ENCODE assay signal across 9 mouse cellular contexts in the genomic region with DNA sequence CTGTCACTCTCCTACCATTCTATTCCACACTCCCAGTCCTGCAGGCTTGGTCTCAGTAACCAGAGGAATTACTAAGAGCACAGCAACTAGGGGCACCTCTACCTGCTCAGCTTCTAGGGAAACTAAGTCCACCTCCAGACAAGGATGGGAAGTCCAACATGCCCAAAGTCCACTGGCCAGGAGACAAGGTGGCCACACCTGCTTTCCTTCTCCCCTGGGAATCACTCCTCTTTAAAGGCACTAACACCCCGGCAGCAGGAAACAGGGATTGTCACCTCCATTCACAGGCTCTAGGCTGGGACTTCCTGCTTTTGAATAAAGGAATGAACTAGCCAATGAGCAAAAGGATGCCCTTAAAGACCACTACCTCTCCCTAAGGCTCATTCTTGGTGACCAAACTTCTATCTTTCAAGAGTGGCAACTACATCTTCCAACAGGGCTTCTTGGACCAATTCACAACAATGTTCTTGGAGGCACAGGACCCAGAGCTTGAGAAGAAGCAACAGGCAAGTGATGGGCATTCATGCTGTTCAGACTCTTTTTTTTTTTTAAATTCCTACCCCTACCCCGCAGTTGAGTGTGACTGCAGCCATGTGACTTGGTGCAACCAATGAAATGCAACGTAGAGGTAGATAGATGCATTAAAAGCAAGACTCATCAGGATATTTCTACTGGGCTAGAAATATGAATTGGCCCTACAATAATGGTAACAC. TPM values are rescaled to one million over a fixed set of nuclear protein-coding genes. Genes with fewer than 3 reads are reported as not detected.
DNase-seq lines count a peak whose midpoint lies in the region; ATAC-seq and TF ChIP-seq lines count a peak whose summit lies in the region.
"Had no signal": no experiment of that assay in that cellular context is flagged by ENCODE, and none has a peak within 500 bp of the region (broad histone marks: within the 10 kb centered on the region; RNA-seq: fewer than 3 reads in every experiment).

No protein-coding gene starts in this region.

- peaks cover 54% of the 10 kb centered on the region for H3K4me1 ChIP-seq in hindbrain, embryonic 15.5 days (replicated peaks)
- H3K4me1 ChIP-seq in hindbrain, postnatal 0 days (ENCODE audit: insufficient read depth, low read length) = peaks cover 18% of the 10 kb centered on the region
- peaks cover 71% of the 10 kb centered on the region for H3K4me1 ChIP-seq in neural tube, embryonic 13.5 days (replicated peaks)
- peaks cover 21% of the 10 kb centered on the region for H3K4me1 ChIP-seq in neural tube, embryonic 14.5 days (ENCODE audit: control insufficient read depth, insufficient read depth, low read length)

- TF ChIP-seq CTCF in hindbrain, postnatal 0 days (IDR thresholded peaks at IDR 0.05; ENCODE audit: low read depth) = no peak

- no peaks in the 10 kb centered on the region for H3K9me3 ChIP-seq in hindbrain, embryonic 15.5 days
- no peaks in the 10 kb centered on the region for H3K9me3 ChIP-seq in hindbrain, postnatal 0 days (ENCODE audit: low read length)
- no peaks in the 10 kb centered on the region for H3K9me3 ChIP-seq in neural tube, embryonic 13.5 days
- no peaks in the 10 kb centered on the region for H3K9me3 ChIP-seq in neural tube, embryonic 14.5 days (ENCODE audit: control insufficient read depth, low read length)

- H3K9ac ChIP-seq in hindbrain, embryonic 15.5 days = no peak overlapping the region
- H3K9ac ChIP-seq in hindbrain, postnatal 0 days (replicated peaks; ENCODE audit: low read length) = no peak overlapping the region
- H3K9ac ChIP-seq in neural tube, embryonic 13.5 days = no peak overlapping the region
- H3K9ac ChIP-seq in neural tube, embryonic 14.5 days (replicated peaks; ENCODE audit: low read depth, low read length) = no peak overlapping the region

- 80% methylated on average over 3 of the region's 3 CpGs for WGBS in hindbrain, embryonic 15.5 days
- WGBS in hindbrain, postnatal 0 days = 68% methylated on average over 3 of the region's 3 CpGs
- WGBS in neural tube, embryonic 13.5 days = 69% methylated on average over 3 of the region's 3 CpGs
- WGBS in neural tube, embryonic 14.5 days = 71% methylated on average over 3 of the region's 3 CpGs

- no peak for ATAC-seq in hindbrain, embryonic 15.5 days (ENCODE audit: low FRiP score, low read depth)
- ATAC-seq in hindbrain, postnatal 0 days = no peak
- no peak for ATAC-seq in neural tube, embryonic 13.5 days (ENCODE audit: low read depth)
- ATAC-seq in neural tube, embryonic 14.5 days (ENCODE audit: low read depth) = no peak

- peak overlapping the region; percentile 81; the same call in 1 of the 2 replicates for H3K4me2 ChIP-seq in hindbrain, embryonic 15.5 days
- H3K4me2 ChIP-seq in hindbrain, postnatal 0 days (ENCODE audit: low read depth, low read length) = no peak overlapping the region
- H3K4me2 ChIP-seq in neural tube, embryonic 13.5 days = peak overlapping the region; percentile 81
- H3K4me2 ChIP-seq in neural tube, embryonic 14.5 days (ENCODE audit: low read depth, low read length) = peak overlapping the region; percentile 23; the same call in 1 of the 2 replicates

- no peak for DNase-seq in hindbrain, postnatal 0 days (ENCODE audit: low spot score)
- no peak for DNase-seq in neural tube, embryonic 10.5 days (ENCODE audit: extremely low spot score, low spot score)
- DNase-seq in induced T-regulatory cell, adult 2 months (ENCODE audit: low read depth) = peak; percentile 57
- no peak for DNase-seq in natural killer cell, adult 2 months (ENCODE audit: low spot score in 2 of 2)
- DNase-seq: embryo, embryonic 11 days had no signal

- H3K27ac ChIP-seq in hindbrain, embryonic 15.5 days (replicated peaks) = no peak overlapping the region
- no peak overlapping the region for H3K27ac ChIP-seq in hindbrain, postnatal 0 days
- no peak overlapping the region for H3K27ac ChIP-seq in neural tube, embryonic 13.5 days (replicated peaks)
- no peak overlapping the region for H3K27ac ChIP-seq in neural tube, embryonic 14.5 days (ENCODE audit: low read depth, low read length)

- H3K27me3 ChIP-seq in hindbrain, embryonic 15.5 days = no peaks in the 10 kb centered on the region
- no peaks in the 10 kb centered on the region for H3K27me3 ChIP-seq in hindbrain, postnatal 0 days (ENCODE audit: insufficient read depth, low read length)
- no peaks in the 10 kb centered on the region for H3K27me3 ChIP-seq in neural tube, embryonic 13.5 days
- H3K27me3 ChIP-seq in neural tube, embryonic 14.5 days (ENCODE audit: control insufficient read depth, insufficient read depth, low read length) = no peaks in the 10 kb centered on the region

- H3K36me3 ChIP-seq in hindbrain, embryonic 15.5 days = no peaks in the 10 kb centered on the region
- no peaks in the 10 kb centered on the region for H3K36me3 ChIP-seq in hindbrain, postnatal 0 days (ENCODE audit: insufficient read depth, low read length)
- no peaks in the 10 kb centered on the region for H3K36me3 ChIP-seq in neural tube, embryonic 13.5 days
- no peaks in the 10 kb centered on the region for H3K36me3 ChIP-seq in neural tube, embryonic 14.5 days (ENCODE audit: control insufficient read depth, insufficient read depth, low read length)

- no peak overlapping the region for H3K4me3 ChIP-seq in hindbrain, embryonic 15.5 days
- H3K4me3 ChIP-seq in hindbrain, postnatal 0 days (ENCODE audit: low read length) = no peak overlapping the region
- no peak overlapping the region for H3K4me3 ChIP-seq in neural tube, embryonic 13.5 days
- H3K4me3 ChIP-seq in neural tube, embryonic 14.5 days (ENCODE audit: low read depth, low read length) = no peak overlapping the region
- H3K4me3 ChIP-seq: layer of hippocampus, adult 2 months had no signal

RNA-seq across cellular contexts. Expression of a gene that starts 3.0 kb away (rescaled TPM):
- 61.1 and 61.7 TPM in 2 replicates for polyA plus RNA-seq in hindbrain, embryonic 15.5 days (2015; fragmentation: Nextera tagmentation; extraction: Ambion mirVana)
- 38.2 and 39.2 TPM in 2 replicates for total RNA-seq in hindbrain, postnatal 0 days (2014; rRNA removed)
- 30.4 and 35.2 TPM in 2 replicates for polyA plus RNA-seq in hindbrain, postnatal 0 days (2015; fragmentation: Nextera tagmentation; extraction: Ambion mirVana)
- 78.5 and 87.4 TPM in 2 replicates for polyA plus RNA-seq in neural tube, embryonic 13.5 days (2015; fragmentation: Nextera tagmentation; extraction: Ambion mirVana)
- 45.2 and 66.3 TPM in 2 replicates for polyA plus RNA-seq in neural tube, embryonic 14.5 days (2014; fragmentation: Nextera tagmentation; extraction: Ambion mirVana)

RNA-seq across cellular contexts. Expression of a gene that starts 49.9 kb away (rescaled TPM):
- 92.1 and 107 TPM in 2 replicates for polyA plus RNA-seq in hindbrain, embryonic 15.5 days (2015; fragmentation: Nextera tagmentation; extraction: Ambion mirVana)
- total RNA-seq in hindbrain, postnatal 0 days (2014; rRNA removed) = 35.1 and 35.3 TPM in 2 replicates
- polyA plus RNA-seq in hindbrain, postnatal 0 days (2015; fragmentation: Nextera tagmentation; extraction: Ambion mirVana) = 109 and 118 TPM in 2 replicates
- polyA plus RNA-seq in neural tube, embryonic 13.5 days (2015; fragmentation: Nextera tagmentation; extraction: Ambion mirVana) = 69.1 and 73.4 TPM in 2 replicates
- 102 and 108 TPM in 2 replicates for polyA plus RNA-seq in neural tube, embryonic 14.5 days (2014; fragmentation: Nextera tagmentation; extraction: Ambion mirVana)
